Mouse (Mus musculus) gastrocnemius, adult 18-20 months (tissue): ENCODE measurements around the gene Serpinb3b. TPM values are rescaled to one million over a fixed set of nuclear protein-coding genes. Genes with fewer than 3 reads are reported as not detected.
"Not testable (repeated sequence)": the region's sequence is repeated elsewhere in the genome, so short reads cannot be mapped to it uniquely, and the experiment has no call there.

ENCODE experiments used
- DNase-seq: peaks from one replicate; pipeline ENCODE4 v3.0.0; 2021; ENCODE audit warnings: low spot score
- long read RNA-seq, 2 experiments: library from polyadenylated mRNA; stranded (forward); transcript quantifications; one replicate each; pipeline ENCODE4 v2.0.0; 2021
- total RNA-seq, 2 experiments: library from RNA; stranded (reverse); gene quantifications; 2 replicates each; pipeline ENCODE4 v1.2.3; 2021

The Serpinb3b gene
- not detected for total RNA-seq
- long read RNA-seq, experiment 1, result 0 reads
- long read RNA-seq, experiment 2, result 0 reads

DNA sequence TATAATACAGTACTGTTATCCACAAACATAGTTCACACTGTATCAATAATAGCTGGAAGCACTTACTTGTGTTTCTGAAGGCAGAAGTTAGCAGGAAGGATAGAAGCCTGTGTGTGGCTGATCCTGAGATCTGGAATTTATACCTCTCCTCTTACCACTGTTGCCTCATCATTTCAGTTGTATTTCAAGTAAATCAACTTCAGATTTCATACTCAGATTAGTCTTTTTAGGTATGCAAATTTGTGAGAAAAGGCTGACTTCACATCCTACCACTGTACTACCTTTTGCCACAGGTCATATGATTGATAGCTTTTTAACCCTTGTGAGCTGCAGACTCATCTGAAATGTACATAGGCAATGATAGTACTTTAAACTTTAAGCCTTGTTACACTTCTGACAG lies at the start of gene Serpinb3b, which contains the start of gene Serpinb3c:
Gene Serpinb3b (minus strand): TSS at position 101 of the 400 bp plus-strand sequence.
Gene Serpinb3c (minus strand): TSS at position 111 of the 400 bp plus-strand sequence.
- not testable (repeated sequence) for DNase-seq

DNA sequence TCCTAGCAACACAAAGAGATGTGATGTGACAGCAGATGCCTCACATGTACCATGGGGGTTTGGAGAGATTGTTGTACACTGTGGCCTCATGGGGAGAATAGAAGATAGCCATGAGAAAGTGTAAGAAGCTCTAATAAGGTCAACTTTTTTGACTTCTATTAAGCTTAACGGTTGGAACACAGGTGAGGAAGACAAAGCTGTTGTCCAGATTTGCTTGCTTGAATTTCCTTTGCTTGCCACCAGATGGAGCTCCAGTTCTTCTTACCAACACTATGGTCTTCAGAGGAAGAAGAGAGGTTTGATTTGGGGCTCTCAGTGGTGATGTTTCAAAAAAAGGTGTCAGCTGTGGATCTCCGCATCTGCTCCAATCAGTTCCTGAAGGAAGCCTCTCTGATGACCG lies 35.0 kb downstream of the Serpinb3b start:
- not testable (repeated sequence) for DNase-seq

DNA sequence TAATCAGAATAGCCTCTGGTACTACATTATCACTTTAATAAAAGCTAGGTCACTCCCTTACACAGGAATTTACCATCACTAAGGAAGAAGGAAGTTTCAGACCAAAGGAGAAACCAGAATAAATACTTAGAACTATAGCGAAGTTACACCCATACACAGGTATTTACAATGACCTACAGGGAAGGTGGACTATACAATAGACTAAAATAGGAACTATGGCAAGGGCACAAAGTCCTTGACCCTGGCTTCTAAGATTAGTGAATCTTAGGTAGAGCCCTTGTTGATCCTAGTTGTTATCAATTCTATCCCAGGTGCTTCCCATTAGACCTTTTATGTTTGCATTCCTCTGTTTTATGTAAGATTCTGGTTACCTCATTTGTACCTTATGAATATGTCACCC lies 60.9 kb downstream of the Serpinb3b start:
- DNase-seq, result not testable (repeated sequence)

DNA sequence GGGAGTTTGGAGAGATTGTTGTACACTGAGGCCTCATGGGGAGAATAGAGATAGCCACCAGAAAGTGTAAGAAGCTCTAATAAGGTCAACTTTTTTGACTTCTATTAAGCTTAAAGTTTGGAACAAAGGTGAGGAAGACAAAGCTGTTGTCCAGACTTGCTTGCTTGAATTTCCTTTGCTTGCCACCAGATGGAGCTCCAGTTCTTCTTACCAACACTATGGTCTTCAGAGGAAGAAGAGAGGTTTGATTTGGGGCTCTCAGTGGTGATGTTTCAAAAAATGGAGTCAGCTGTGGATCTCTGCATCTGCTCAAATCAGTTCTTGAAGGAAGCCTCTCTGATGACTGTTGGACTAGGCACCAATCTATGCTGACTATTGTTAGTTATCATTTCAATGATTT lies 150.7 kb downstream of the Serpinb3b start:
- not testable (repeated sequence) for DNase-seq

Other genes starting within 250 kb of the Serpinb3b start
- gene Serpinb3a, start 226.1 kb downstream of the Serpinb3b start, total RNA-seq, result not detected
- not detected for gene Serpinb3d, start 194.9 kb downstream of the Serpinb3b start, total RNA-seq
- not detected for gene Serpinb3c, start within 50 bp of the Serpinb3b start, total RNA-seq
- not detected for gene Serpinb11, start 82.8 kb upstream of the Serpinb3b start, total RNA-seq
- gene Serpinb7, start 121.3 kb upstream of the Serpinb3b start, total RNA-seq, result under 1 TPM in 1 of 2 experiments, not detected in 1; 0.85 TPM
- not detected for gene Serpinb2, start 233.1 kb upstream of the Serpinb3b start, total RNA-seq